Mouse (Mus musculus) hindbrain, embryonic 16.5 days (tissue): Measurements from ENCODE around the gene Ptpn14. TPM values are rescaled to one million over a fixed set of nuclear protein-coding genes. Genes with fewer than 3 reads are reported as not detected.

Experiments
- ATAC-seq: fragments of 200-750 bp; cut with Nextera tagmentation; 2 replicates; pipeline ENCODE4 v1.8.0; 2017; ENCODE audit warnings: moderate TSS enrichment, moderate library complexity
- H3K27ac ChIP-seq: fragments of 300-500 bp; sonication (generic); 2 replicates; pipeline ENCODE4 v1.5.1; 2014; ENCODE audit warnings: low read depth, mild to moderate bottlenecking, control low read depth, low read length, moderate library complexity
- H3K27me3 ChIP-seq: fragments of 300-500 bp; sonication (generic); replicated peaks from 2 replicates; pipeline ENCODE4 v1.6.1; 2014; ENCODE audit warnings: low read length; ENCODE audit not compliant: control insufficient read depth, insufficient read depth
- H3K36me3 ChIP-seq: fragments of 300-500 bp; sonication (generic); 2 replicates; pipeline ENCODE4 v1.6.1; 2014; ENCODE audit warnings: mild to moderate bottlenecking, low read length, moderate library complexity, mixed read lengths; ENCODE audit not compliant: control insufficient read depth, insufficient read depth
- H3K4me1 ChIP-seq: fragments of 300-500 bp; sonication (generic); 2 replicates; pipeline ENCODE4 v1.6.1; 2014; ENCODE audit warnings: low read depth, low read length; ENCODE audit not compliant: control insufficient read depth, insufficient read depth
- H3K4me2 ChIP-seq: fragments of 300-500 bp; sonication (generic); 2 replicates; pipeline ENCODE4 v1.6.1; 2014; ENCODE audit warnings: mild to moderate bottlenecking, low read length, control low read depth, moderate library complexity
- H3K4me3 ChIP-seq: fragments of 300-500 bp; sonication (generic); 2 replicates; pipeline ENCODE4 v1.5.1; 2014; ENCODE audit warnings: mild to moderate bottlenecking, low read length, control low read depth, moderate library complexity
- H3K9ac ChIP-seq: fragments of 300-500 bp; sonication (generic); 2 replicates; pipeline ENCODE4 v1.6.1; 2014; ENCODE audit warnings: low read depth, mild to moderate bottlenecking, control low read depth, low read length, moderate library complexity
- H3K9me3 ChIP-seq: fragments of 300-500 bp; sonication (generic); 2 replicates; pipeline ENCODE4 v1.6.1; 2014; ENCODE audit warnings: mild to moderate bottlenecking, low read length, moderate library complexity; ENCODE audit not compliant: control insufficient read depth
- WGBS: fragments of 180-500 bp; shearing (Covaris S2); extraction: QIAGEN DNeasy Blood & Tissue Kit; methylation state at CpG from one replicate; pipeline ENCODE4 v1.1.7; 2014; 5-methylcytosine and 5-hydroxymethylcytosine counted together
- polyA plus RNA-seq: library from polyadenylated mRNA; unstranded; fragments of >200 nt; fragmentation: Nextera tagmentation; extraction: Ambion mirVana; gene quantifications from 2 replicates; pipeline ENCODE4 v1.2.1, GENCODE M21; 2015

Gene Ptpn14
- polyA plus RNA-seq, 1 experiment from 2014 or later, result 1.6 TPM

DNA sequence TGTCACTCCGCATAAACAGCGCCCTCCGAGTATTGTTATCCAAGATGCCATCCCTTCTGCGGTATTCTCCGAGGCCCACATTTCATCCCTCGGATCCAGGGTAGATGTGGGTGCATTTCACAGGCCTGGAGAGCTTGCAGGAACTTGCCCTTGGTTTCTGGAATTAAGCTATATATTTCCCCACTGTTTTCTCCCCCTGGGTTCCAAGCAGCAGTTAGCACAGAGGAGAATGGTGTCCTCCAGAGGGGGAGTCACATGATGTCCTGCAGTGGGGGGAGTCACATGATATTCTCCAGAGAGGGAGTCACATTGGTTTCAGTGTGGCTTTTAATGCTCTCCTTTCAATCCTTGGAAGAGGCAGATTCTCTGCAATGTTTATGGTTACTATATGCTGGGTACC lies 130.3 kb downstream of the Ptpn14 start:
- Histone ChIP-seq H3K27me3 (no peaks in the 10 kb centered on the region), H3K27ac (no peak overlapping the region), H3K9ac (no peak overlapping the region), H3K36me3 (no peaks in the 10 kb centered on the region), H3K9me3 (no peaks in the 10 kb centered on the region), H3K4me3 (no peak overlapping the region), H3K4me1 (no peaks in the 10 kb centered on the region), H3K4me2 (no peak overlapping the region)
- no peak for ATAC-seq
- WGBS, result 55% methylated on average over 6 of the region's 6 CpGs

DNA sequence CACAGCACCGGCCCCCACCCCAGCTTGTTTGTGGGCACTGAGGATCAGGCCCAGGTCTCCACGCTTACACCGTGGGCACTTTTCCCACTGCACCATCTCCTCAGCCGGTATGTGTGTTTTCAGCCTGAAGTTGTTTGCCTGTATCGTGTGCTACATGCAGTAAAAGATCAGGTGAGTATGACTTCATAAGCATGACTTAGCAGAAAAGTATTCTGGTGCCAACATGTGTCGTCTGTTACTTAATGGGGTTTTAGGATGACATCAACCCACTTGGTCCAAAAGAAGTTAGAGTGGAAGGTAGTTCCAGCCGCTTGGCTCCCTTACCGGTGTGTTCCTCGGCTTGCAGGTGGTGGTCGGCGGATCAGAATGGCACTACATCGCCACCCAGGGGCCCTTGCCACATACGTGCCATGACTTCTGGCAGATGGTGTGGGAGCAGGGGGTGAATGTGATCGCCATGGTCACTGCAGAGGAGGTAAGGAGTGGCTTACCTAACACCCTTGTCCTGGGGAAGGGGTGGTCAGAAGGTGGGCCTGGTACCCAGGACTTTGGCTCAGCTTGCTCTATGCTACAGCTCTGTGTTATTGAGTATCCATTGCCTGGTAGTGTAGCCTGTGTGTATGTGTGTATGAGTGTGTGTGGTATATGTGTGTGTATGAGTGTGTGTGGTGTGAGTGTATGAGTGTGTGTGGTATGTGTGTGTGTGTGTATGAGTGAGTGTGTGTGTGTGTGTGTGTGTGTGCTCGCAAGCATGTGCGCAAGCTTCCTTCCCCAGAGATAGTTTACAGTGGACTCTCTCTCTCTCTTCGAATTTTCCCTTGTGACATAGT lies 132.3 kb downstream of the Ptpn14 start:
- no peaks in the 10 kb centered on the region for H3K27me3 ChIP-seq
- no peaks in the 10 kb centered on the region for H3K9me3 ChIP-seq
- H3K27ac ChIP-seq, result no peak overlapping the region
- no peak for ATAC-seq
- no peak overlapping the region for H3K9ac ChIP-seq
- peaks cover 4% of the 10 kb centered on the region for H3K4me1 ChIP-seq
- WGBS, result 87% methylated on average over 17 of the region's 17 CpGs
- H3K36me3 ChIP-seq, result no peaks in the 10 kb centered on the region
- no peak overlapping the region for H3K4me2 ChIP-seq
- H3K4me3 ChIP-seq, result no peak overlapping the region

DNA sequence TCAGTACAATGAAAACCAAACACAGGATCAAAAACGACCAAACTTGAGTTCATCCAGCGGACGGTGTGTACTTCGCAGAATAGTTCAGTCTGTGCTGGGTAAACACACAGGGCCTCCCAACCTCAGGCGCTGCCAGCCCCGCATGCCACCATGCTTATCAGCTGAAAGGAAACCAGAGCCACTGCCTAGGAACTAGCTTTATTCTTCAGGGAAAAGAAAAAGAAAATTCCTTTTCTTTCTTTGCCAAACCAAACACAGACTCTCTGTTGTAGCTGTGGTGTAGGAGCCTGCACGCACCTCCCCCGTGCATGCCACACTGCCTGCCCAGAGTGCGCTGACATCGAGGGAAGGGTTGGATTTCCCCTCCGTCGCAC lies 132.9 kb downstream of the Ptpn14 start:
- ATAC-seq, result no peak
- Histone ChIP-seq H3K4me3 (no peak overlapping the region), H3K27ac (0 out of 2 replicates have a peak overlapping the region, but pooled peaks have one; percentile 29), H3K27me3 (no peaks in the 10 kb centered on the region), H3K9me3 (no peaks in the 10 kb centered on the region), H3K9ac (no peak overlapping the region), H3K36me3 (no peaks in the 10 kb centered on the region), H3K4me2 (no peak overlapping the region), H3K4me1 (peaks cover 5% of the 10 kb centered on the region)
- WGBS, result 73% methylated on average over 12 of the region's 12 CpGs

DNA sequence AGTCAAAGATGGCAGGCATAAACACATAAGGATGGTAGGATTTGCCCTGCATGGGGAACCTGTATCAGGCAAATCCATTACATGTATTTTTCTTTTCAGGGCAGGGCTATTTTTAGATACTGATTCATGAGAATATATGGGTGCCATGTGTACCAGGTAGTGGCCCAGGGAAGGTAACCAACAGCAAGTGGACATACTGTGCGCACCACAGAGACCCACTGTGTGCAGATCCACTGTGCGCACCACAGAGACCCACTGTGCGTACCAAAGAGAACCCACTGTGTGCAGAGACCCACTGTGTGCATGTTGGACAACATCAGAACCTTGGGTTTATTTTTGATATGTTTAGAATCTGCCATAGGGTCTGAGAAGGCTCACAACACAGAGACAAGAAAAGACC lies 135.7 kb downstream of the Ptpn14 start:
- Histone ChIP-seq H3K9ac (no peak overlapping the region), H3K27me3 (no peaks in the 10 kb centered on the region), H3K4me1 (peaks cover 5% of the 10 kb centered on the region), H3K27ac (no peak overlapping the region), H3K4me2 (no peak overlapping the region), H3K36me3 (no peaks in the 10 kb centered on the region), H3K4me3 (no peak overlapping the region), H3K9me3 (no peaks in the 10 kb centered on the region)
- 92% methylated on average over 3 of the region's 3 CpGs for WGBS
- ATAC-seq, result no peak

DNA sequence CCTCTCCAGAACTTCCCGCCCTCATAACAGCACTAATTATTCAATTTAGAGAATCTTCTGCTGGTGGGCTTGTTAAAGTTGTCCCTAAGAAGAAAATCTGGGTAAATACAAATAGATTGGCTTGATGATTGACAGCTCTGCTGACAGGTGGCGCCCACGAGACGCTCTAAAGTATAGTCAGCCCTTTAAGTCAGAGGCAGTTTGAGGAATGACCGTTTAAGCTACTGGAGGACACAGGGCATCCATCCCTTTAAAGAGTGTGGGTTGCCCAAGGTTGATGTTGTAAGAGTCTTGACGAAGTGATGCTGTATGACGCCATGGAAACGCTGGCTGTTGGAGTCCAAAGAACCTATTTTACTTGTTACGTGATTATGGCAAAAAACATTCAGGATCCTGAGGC lies 136.2 kb downstream of the Ptpn14 start:
- no peak overlapping the region for H3K4me3 ChIP-seq
- H3K4me2 ChIP-seq, result no peak overlapping the region
- H3K9ac ChIP-seq, result no peak overlapping the region
- H3K27ac ChIP-seq, result no peak overlapping the region
- no peaks in the 10 kb centered on the region for H3K36me3 ChIP-seq
- no peaks in the 10 kb centered on the region for H3K9me3 ChIP-seq
- 67% methylated on average over 9 of the region's 9 CpGs for WGBS
- H3K4me1 ChIP-seq, result peaks cover 5% of the 10 kb centered on the region
- H3K27me3 ChIP-seq, result no peaks in the 10 kb centered on the region
- ATAC-seq, result no peak

DNA sequence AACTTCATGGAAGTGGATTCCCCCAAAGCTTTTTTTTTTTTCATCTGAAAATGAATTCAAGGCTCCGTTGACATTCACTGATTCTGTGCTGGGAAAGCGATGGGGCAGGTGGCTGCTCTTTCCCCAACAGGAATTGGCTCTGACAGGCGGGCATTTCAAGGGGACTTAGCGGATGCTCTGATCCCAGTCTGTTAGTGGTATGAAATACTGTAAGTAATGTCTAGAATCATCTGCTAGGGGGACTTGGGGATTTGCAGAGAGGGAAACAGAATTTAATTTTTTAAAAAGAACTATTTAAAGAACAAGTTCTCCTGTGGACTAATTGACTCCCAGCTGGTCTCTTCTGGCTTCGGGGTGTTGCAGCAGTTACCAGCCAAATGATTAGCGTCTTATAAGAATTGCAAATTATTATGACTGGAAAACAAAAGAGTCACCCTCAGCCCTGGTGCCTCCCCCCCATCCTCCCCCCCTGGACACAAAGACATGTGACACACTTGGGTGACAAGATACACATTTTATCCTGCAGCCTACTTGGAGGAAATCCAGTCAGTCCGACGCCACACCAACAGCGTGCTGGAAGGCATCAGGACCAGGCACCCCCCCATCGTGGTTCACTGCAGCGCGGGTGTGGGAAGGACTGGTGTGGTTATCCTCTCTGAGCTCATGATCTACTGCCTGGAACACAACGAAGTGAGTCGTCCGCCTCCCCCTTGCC lies 136.9 kb downstream of the Ptpn14 start:
- no peak overlapping the region for H3K4me3 ChIP-seq
- WGBS, result 44% methylated on average over 15 of the region's 15 CpGs
- 0 out of 2 replicates have a peak, but pooled peaks have one; percentile 43 for ATAC-seq
- H3K9ac ChIP-seq, result no peak overlapping the region
- H3K27me3 ChIP-seq, result no peaks in the 10 kb centered on the region
- no peak overlapping the region for H3K27ac ChIP-seq
- no peaks in the 10 kb centered on the region for H3K9me3 ChIP-seq
- H3K36me3 ChIP-seq, result no peaks in the 10 kb centered on the region
- peaks cover 5% of the 10 kb centered on the region for H3K4me1 ChIP-seq
- H3K4me2 ChIP-seq, result no peak overlapping the region

DNA sequence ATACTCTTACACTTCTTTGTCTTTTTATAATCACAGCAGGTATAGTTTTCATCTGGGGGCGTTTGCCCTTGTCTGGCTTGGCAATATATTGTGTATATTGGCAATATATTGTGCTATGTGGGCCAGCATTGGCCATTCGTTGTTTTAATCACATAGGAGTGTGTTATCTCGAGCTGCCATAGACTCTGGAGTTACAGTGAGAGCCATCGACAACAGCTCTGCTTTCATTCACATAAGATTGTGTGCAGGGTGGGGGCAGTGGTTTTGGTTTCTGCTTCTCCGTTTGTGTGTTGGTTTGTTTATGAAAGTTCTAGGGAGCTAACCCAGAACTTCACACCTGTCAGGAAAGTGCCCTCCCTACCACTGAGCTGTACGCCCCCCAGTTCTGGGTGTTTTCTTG lies 138.6 kb downstream of the Ptpn14 start:
- Histone ChIP-seq H3K4me2 (no peak overlapping the region), H3K4me1 (peaks cover 5% of the 10 kb centered on the region), H3K4me3 (no peak overlapping the region), H3K9me3 (no peaks in the 10 kb centered on the region), H3K27me3 (no peaks in the 10 kb centered on the region), H3K36me3 (no peaks in the 10 kb centered on the region), H3K9ac (no peak overlapping the region), H3K27ac (no peak overlapping the region)
- no peak for ATAC-seq
- WGBS, result 81% methylated on average over 6 of the region's 6 CpGs

DNA sequence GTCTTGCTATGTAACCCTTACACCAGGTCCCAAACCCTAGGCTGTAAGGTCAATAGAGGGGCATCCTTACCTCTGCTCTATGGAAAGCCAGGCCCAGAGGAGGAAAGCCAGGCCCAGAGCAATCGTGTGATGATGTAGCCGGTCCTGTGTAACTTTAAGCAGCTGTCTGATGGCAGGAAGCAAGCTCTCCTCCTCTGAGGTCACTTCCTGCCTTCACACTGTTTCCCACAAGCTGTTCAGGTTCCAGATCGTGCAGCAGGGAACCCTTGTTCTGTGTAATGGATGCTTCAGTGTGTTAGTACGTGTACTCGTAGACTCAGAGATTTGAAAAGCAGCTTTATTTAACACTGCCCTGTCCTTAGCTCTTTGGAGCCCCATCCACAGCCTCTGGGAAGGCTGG lies 139.0 kb downstream of the Ptpn14 start:
- H3K4me3 ChIP-seq, result no peak overlapping the region
- ATAC-seq, result no peak
- no peak overlapping the region for H3K9ac ChIP-seq
- no peaks in the 10 kb centered on the region for H3K36me3 ChIP-seq
- no peaks in the 10 kb centered on the region for H3K9me3 ChIP-seq
- no peak overlapping the region for H3K4me2 ChIP-seq
- no peak overlapping the region for H3K27ac ChIP-seq
- H3K27me3 ChIP-seq, result no peaks in the 10 kb centered on the region
- 67% methylated on average over 5 of the region's 5 CpGs for WGBS
- H3K4me1 ChIP-seq, result peaks cover 8% of the 10 kb centered on the region

DNA sequence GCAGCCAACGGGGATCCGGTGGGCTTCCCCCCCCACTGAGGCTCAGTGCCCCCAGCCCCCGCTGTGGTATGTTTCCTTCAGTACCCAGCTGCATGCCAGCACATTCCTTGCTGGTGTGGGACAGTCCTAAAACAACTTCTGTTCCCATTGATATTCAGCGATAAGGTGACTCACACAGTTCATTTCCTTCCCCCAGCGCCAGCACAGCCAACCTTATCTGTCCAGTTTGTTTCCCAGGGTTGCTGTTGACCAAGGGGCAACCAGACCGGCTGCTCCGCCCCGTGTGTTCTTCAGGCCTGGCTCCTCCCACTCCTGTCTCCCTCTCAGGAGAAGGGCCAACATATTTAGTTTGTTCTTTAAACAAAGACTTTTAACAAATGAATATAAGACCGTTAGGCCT lies 139.4 kb downstream of the Ptpn14 start:
- Histone ChIP-seq H3K9ac (no peak overlapping the region), H3K36me3 (no peaks in the 10 kb centered on the region), H3K27me3 (no peaks in the 10 kb centered on the region), H3K4me2 (no peak overlapping the region), H3K27ac (no peak overlapping the region), H3K4me3 (no peak overlapping the region), H3K4me1 (peaks cover 8% of the 10 kb centered on the region), H3K9me3 (no peaks in the 10 kb centered on the region)
- ATAC-seq, result no peak
- 66% methylated on average over 9 of the region's 9 CpGs for WGBS
